Mouse (Mus musculus) hindbrain, embryonic 11.5 days (tissue): ENCODE measurements around the gene Patz1. TPM values are rescaled to one million over a fixed set of nuclear protein-coding genes. Genes with fewer than 3 reads are reported as not detected.
A peak's percentile ranks its signal among the peaks of the same experiment; 100 is the strongest.

Source experiments
- ATAC-seq: fragments of 200-750 bp; cut with Nextera tagmentation; 2 replicates; pipeline ENCODE4 v1.8.0; 2017; ENCODE audit warnings: mild to moderate bottlenecking, moderate TSS enrichment, moderate library complexity; ENCODE audit not compliant: low FRiP score
- DNase-seq: peaks from one replicate; pipeline ENCODE4 v3.0.0-alpha.2; 2015; ENCODE audit warnings: low spot score
- H3K27ac ChIP-seq: fragments of 300-500 bp; sonication (generic); 2 replicates; pipeline ENCODE4 v1.5.1; 2014; ENCODE audit warnings: mild to moderate bottlenecking, low read depth, low read length
- H3K27me3 ChIP-seq: fragments of 300-500 bp; sonication (generic); 2 replicates; pipeline ENCODE4 v1.6.1; 2014; ENCODE audit warnings: mild to moderate bottlenecking, low read length, moderate library complexity, mixed read lengths; ENCODE audit not compliant: control insufficient read depth, insufficient read depth
- H3K36me3 ChIP-seq: fragments of 300-500 bp; sonication (generic); 2 replicates; pipeline ENCODE4 v1.6.1; 2014; ENCODE audit warnings: mild to moderate bottlenecking, low read length, moderate library complexity, mixed read lengths; ENCODE audit not compliant: control insufficient read depth, insufficient read depth
- H3K4me1 ChIP-seq: fragments of 300-500 bp; sonication (generic); replicated peaks from 2 replicates; pipeline ENCODE4 v1.6.1; 2014; ENCODE audit warnings: low read length, mixed read lengths; ENCODE audit not compliant: control insufficient read depth, insufficient read depth
- H3K4me2 ChIP-seq: fragments of 300-500 bp; sonication (generic); replicated peaks from 2 replicates; pipeline ENCODE4 v1.6.1; 2014; ENCODE audit warnings: mild to moderate bottlenecking, low read depth, low read length
- H3K4me3 ChIP-seq: fragments of 300-500 bp; sonication (generic); 2 replicates; pipeline ENCODE4 v1.5.1; 2014; ENCODE audit warnings: low read depth, low read length
- H3K9ac ChIP-seq: fragments of 300-500 bp; sonication (generic); 2 replicates; pipeline ENCODE4 v1.6.1; 2014; ENCODE audit warnings: low read depth, low read length
- H3K9me3 ChIP-seq: fragments of 300-500 bp; sonication (generic); 2 replicates; pipeline ENCODE4 v1.6.1; 2016; ENCODE audit warnings: low read length; ENCODE audit not compliant: control insufficient read depth
- WGBS: fragments of 180-500 bp; shearing (Covaris S2); extraction: QIAGEN DNeasy Blood & Tissue Kit; methylation state at CpG from one replicate; pipeline ENCODE4 v1.1.7; 2014; 5-methylcytosine and 5-hydroxymethylcytosine counted together
- polyA plus RNA-seq: library from polyadenylated mRNA; unstranded; fragments of >200 nt; fragmentation: Nextera tagmentation; extraction: Ambion mirVana; gene quantifications from 2 replicates; pipeline ENCODE4 v1.2.1, GENCODE M21; 2014

Gene Patz1
- polyA plus RNA-seq, 1 experiment from 2014 or later, result 91.2 TPM

- no peaks in the 10 kb centered on the region for H3K9me3 ChIP-seq
- H3K27me3 ChIP-seq, result no peaks in the 10 kb centered on the region
- ATAC-seq, result no peak
- no peak overlapping the region for H3K27ac ChIP-seq
- H3K4me1 ChIP-seq, result peaks cover 5% of the 10 kb centered on the region; the same call in 1 of the 2 replicates
- peak overlapping the region; percentile 46; the same call in 1 of the 2 replicates for H3K9ac ChIP-seq
- no peak for DNase-seq
- no peak overlapping the region for H3K4me2 ChIP-seq
- 78% methylated on average over 3 of the region's 3 CpGs for WGBS
- no peaks in the 10 kb centered on the region for H3K36me3 ChIP-seq
- H3K4me3 ChIP-seq, result no peak overlapping the region
These were observed 47.9 kb downstream of the Patz1 start for GRCm38 (mm10) chr11:3336602-3337001.

DNA sequence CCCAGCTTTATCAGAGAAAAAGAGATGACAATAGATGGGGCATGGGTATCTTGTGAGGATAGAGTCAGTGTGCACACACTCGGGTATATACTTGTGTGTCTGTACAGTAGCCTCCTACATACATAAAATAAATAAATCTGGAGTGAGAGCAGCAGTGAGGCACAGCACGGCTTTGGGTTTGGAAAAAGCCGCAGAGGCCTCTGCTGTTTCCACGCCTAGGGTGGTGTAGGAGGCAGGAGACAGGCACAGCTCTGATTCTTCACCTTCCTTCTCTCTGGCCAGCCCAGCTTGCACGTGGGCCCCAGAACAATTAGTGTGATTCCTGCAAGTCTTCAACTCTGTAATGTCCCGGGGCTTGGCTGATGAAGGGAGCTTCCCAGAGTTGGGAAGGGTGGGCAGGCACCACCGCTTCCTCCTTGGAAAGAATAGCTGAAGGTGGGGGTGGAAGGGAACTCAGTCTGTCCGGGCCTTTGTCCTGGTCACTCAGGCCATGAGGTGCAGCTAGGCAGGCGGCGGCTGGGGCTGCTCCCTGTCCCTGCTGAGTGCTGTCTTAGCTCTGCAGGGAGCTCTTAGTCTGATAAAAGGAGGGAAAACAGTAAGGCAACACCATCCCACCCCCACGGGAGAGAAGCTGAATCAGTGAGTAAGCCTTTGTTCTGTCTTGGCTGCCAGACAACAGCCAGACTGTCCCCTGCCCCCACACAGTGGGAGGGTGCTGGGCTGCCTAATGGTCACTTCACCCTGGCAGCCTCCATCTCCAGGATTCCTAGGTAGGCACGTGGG lies 48.7 kb downstream of the Patz1 start:
- peak; percentile 71 for DNase-seq
- WGBS, result 6% methylated on average over 12 of the region's 12 CpGs
- Histone ChIP-seq H3K9me3 (no peaks in the 10 kb centered on the region), H3K9ac (peak overlapping the region; percentile 46), H3K27me3 (no peaks in the 10 kb centered on the region), H3K4me1 (0 out of 2 replicates have a peak, but pooled peaks cover 3% of the 10 kb centered on the region), H3K4me2 (no peak overlapping the region), H3K27ac (peak overlapping the region; percentile 74), H3K36me3 (no peaks in the 10 kb centered on the region), H3K4me3 (no peak overlapping the region)
- ATAC-seq, result peak; percentile 85

DNA sequence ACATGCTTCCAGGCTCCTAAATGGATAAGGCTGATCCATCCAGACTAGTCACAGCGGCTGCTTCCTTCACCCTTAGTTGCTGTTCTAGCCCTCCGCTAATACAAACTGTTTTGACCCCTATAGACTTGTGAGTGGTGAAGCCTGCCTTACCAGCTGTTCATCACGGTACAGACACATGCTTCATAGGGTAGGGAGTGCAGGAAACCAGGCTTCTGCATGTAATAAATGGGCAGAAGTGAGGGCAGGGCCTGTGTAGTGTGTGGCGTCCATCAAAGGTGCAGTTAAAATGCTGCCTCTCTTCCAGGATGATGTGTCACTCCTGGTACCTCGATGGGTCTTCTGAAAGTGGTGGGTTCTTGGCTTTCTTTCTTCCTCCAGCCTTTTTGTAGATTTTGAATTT lies 49.3 kb downstream of the Patz1 start:
- ATAC-seq (no peak; the same call in 1 of the 2 replicates), DNase-seq (no peak)
- no peak overlapping the region for H3K4me3 ChIP-seq
- H3K9ac ChIP-seq, result peak overlapping the region; percentile 46; the same call in 1 of the 2 replicates
- no peaks in the 10 kb centered on the region for H3K27me3 ChIP-seq
- peak overlapping the region; percentile 74 for H3K27ac ChIP-seq
- 45% methylated on average over 5 of the region's 5 CpGs for WGBS
- 0 out of 2 replicates have a peak, but pooled peaks cover 3% of the 10 kb centered on the region for H3K4me1 ChIP-seq
- H3K4me2 ChIP-seq, result no peak overlapping the region
- no peaks in the 10 kb centered on the region for H3K9me3 ChIP-seq
- H3K36me3 ChIP-seq, result no peaks in the 10 kb centered on the region

DNA sequence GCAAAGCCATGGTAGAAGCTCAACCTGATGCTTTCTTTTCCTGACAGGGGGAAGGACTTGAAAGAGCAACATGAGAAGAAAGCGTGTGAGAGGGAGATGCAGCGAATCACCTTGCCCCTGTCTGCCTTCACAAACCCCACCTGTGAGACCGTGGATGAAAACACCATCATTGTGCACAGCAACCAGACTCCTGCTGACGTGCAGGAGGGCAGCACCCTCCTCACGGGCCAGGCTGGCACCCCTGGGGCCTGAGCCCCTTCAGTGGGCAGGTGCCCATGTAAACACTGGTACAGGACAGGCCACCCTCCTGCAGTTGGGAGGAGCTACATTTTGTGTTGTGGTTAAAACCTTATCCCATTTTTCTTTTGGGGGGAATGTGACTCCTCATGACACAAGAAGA lies 52.8 kb downstream of the Patz1 start:
- WGBS, result 73% methylated on average over 5 of the region's 5 CpGs
- no peak overlapping the region for H3K4me2 ChIP-seq
- H3K4me1 ChIP-seq, result 0 out of 2 replicates have a peak, but pooled peaks cover 3% of the 10 kb centered on the region
- H3K36me3 ChIP-seq, result peaks cover 5% of the 10 kb centered on the region; the same call in 1 of the 2 replicates
- H3K9ac ChIP-seq, result no peak overlapping the region
- no peak overlapping the region for H3K4me3 ChIP-seq
- ATAC-seq (no peak), DNase-seq (no peak)
- no peaks in the 10 kb centered on the region for H3K27me3 ChIP-seq
- H3K9me3 ChIP-seq, result no peaks in the 10 kb centered on the region
- no peak overlapping the region for H3K27ac ChIP-seq

DNA sequence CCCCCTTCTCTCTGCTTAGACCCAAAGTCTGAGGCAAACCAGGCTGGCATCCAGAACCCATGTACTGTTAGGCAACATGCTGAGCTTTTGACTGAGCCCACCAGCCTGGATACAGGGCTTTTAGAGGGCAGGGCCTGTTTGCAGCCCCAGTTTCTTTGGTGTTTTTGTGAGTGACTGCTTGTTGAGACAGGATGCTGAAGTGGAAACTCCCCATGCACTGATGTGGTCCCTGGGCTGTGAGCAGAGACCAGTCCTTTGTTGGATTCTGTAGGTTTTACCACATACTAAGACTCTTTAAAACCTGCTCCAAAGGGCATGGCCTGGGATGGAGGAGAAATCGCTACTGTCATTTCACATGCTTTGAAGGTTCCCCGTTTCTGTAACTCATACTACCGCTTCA lies 56.2 kb downstream of the Patz1 start:
- no peaks in the 10 kb centered on the region for H3K4me1 ChIP-seq
- H3K4me2 ChIP-seq, result no peak overlapping the region
- no peak overlapping the region for H3K9ac ChIP-seq
- no peak overlapping the region for H3K27ac ChIP-seq
- DNase-seq (no peak), ATAC-seq (no peak)
- no peaks in the 10 kb centered on the region for H3K9me3 ChIP-seq
- WGBS, result 85% methylated on average over 3 of the region's 3 CpGs
- no peaks in the 10 kb centered on the region for H3K27me3 ChIP-seq
- peaks cover 5% of the 10 kb centered on the region; the same call in 1 of the 2 replicates for H3K36me3 ChIP-seq
- H3K4me3 ChIP-seq, result no peak overlapping the region

DNA sequence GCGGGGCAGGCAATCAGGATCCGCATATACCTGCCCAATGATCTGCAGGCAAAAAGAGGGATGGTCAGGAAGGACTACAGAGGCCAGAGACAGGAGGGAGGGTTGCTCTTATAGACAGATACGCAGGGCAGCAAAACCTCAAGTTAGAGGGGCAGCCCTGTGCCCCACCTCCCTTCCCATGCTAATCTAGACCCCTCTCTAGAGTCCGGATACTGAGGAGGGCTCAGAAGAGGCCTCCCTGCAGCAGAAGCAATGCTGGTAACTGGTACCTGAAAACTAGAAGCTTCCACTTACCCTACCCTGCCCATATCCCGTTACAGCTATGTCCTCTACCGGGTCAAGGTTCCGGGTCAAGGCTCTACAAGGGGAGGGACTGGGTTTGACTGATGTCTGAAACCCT lies 57.7 kb downstream of the Patz1 start:
- Histone ChIP-seq H3K4me3 (no peak overlapping the region), H3K27ac (no peak overlapping the region), H3K36me3 (peaks cover 8% of the 10 kb centered on the region), H3K27me3 (no peaks in the 10 kb centered on the region), H3K9ac (no peak overlapping the region), H3K4me1 (no peaks in the 10 kb centered on the region), H3K4me2 (no peak overlapping the region), H3K9me3 (no peaks in the 10 kb centered on the region)
- DNase-seq (no peak), ATAC-seq (no peak)
- WGBS, result 90% methylated on average over 7 of the region's 7 CpGs

DNA sequence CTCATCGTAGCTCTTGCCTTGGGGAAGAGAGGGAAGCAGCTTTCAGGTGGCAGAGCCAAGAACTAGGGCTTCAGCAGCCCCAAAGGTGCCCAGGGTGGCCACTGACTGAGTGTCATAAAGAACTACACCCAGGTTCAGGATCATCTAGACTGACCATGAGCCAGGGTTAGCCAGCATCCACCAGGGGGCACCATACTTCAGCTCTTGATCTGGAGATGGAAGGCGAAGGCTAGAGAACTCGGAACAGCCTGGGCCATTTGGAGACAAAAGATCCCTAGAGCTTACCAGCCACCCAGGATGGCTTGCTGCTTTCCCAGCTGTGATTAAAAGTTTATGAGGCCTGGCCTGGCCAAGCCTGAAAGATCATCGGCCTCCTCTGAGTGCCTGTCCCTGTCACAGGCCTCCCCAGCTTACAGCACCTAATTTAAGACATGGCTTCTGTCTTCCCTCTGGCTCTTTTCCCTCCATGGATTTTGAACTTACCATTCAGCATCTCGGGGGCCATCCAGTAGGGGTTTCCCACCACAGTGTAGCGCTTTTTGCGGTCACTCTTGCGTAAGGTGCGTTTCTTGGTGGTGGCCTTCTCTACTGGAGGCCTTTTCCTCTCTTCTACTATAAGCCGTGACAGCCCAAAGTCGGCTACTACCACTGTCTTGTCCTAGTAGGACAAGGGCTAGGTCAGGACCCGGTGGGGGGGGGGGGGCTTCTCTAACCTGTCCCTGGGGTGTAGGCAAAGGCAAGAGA lies 58.6 kb downstream of the Patz1 start:
- Histone ChIP-seq H3K9me3 (no peaks in the 10 kb centered on the region), H3K27ac (no peak overlapping the region), H3K4me3 (no peak overlapping the region), H3K4me1 (no peaks in the 10 kb centered on the region), H3K4me2 (no peak overlapping the region), H3K9ac (no peak overlapping the region), H3K36me3 (peaks cover 8% of the 10 kb centered on the region), H3K27me3 (no peaks in the 10 kb centered on the region)
- DNase-seq, result peak; percentile 92
- 57% methylated on average over 12 of the region's 12 CpGs for WGBS
- peak; percentile 66 for ATAC-seq

DNA sequence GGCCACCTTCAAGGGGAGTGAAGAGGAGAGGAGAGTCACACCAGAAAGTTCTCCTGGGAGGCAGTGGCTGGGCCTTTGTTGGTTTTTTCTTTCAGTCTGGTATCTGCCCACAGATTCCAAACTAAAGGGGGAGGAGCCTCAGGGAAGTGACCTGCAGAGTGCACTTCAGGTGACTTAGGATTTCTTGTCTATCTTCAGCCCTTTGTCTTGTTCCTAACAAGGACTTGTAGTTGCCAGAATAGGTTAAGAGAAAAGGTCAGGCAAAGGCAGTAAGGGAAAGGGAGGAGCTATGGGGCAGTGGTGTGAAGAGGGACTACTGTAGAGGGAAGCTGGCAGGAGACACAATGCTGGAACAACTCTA lies 59.1 kb downstream of the Patz1 start:
- no peaks in the 10 kb centered on the region for H3K27me3 ChIP-seq
- H3K9ac ChIP-seq, result no peak overlapping the region
- H3K4me2 ChIP-seq, result no peak overlapping the region
- peaks cover 8% of the 10 kb centered on the region for H3K36me3 ChIP-seq
- H3K9me3 ChIP-seq, result no peaks in the 10 kb centered on the region
- no peaks in the 10 kb centered on the region for H3K4me1 ChIP-seq
- no peak for DNase-seq
- H3K27ac ChIP-seq, result no peak overlapping the region
- H3K4me3 ChIP-seq, result no peak overlapping the region
- no peak for ATAC-seq
